Mouse (Mus musculus) adrenal gland, postnatal 4 days (tissue): ENCODE data around the gene Nanos1. TPM values are rescaled to one million over a fixed set of nuclear protein-coding genes. Genes with fewer than 3 reads are reported as not detected.

Experiments
- DNase-seq, 2 experiments: peaks; one replicate each; pipeline ENCODE4 v3.0.0; 2021 to 2022; ENCODE audit warnings: low spot score in 2 of 2, mixed read lengths in 2 of 2
- microRNA-seq: library from miRNA; unstranded; fragments of <30 nt; microRNA quantifications from one replicate; pipeline ENCODE4 v1.2.0, GENCODE M21; 2021
- total RNA-seq, 2 experiments: library from RNA; stranded (reverse); gene quantifications; 2 replicates each; pipeline ENCODE4 v1.2.3; 2021

Nanos1 gene
- total RNA-seq, 2 experiments from 2014 or later, result 1.6 to 2.4 TPM

DNA sequence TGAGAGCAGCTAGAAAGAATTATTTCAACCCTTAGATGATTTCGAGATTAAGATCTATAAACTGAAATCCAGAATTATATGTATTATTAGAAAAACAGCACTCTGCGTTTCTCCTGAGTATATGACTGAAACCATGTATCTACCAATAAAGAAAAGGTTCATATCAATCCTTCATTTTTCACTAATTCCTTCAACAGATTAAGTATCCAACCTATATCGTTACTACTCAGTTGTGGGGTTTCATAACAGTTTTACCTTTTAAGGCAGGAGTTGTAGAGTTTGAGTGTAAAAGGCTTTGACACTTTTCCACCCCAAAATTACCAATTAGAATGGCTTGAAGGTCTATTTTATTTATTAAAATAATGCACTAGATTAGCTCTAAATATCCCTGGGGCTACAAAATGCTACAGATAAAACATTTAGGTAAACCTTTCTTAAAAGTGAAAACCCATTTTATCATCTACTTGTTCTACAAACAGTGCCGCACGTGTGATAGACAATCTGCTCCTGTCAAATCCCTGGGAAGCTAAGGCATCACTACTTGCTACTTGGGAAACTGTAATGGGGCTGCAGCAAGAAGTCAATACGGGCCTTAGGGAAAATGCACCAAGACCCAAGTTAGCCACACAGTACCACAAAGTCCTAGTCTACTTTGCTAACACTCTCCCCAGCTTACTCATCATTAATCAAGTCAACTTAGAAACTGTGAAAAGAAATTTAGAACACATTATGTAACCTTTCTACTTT lies 32.6 kb downstream of the Nanos1 start:
- no peak for DNase-seq

DNA sequence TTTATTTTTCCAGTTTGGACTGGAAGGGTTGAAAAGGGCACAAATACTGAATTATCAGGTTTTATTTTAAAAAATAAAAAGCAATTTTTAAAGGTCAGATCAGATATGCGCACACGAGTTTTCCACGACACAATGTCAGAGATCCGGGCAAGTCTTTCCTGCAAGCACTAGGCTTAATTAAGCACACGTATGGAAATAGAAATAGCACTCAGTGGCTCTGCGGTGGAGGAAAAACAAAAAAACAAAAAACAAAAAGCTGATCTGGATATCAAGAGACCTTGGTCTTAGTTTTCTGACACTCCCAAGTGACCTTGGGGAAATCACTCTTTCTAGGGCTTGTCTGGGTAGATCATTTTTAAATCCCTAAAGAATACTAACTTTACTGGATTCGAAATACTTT lies 33.7 kb downstream of the Nanos1 start:
- DNase-seq, result no peak

DNA sequence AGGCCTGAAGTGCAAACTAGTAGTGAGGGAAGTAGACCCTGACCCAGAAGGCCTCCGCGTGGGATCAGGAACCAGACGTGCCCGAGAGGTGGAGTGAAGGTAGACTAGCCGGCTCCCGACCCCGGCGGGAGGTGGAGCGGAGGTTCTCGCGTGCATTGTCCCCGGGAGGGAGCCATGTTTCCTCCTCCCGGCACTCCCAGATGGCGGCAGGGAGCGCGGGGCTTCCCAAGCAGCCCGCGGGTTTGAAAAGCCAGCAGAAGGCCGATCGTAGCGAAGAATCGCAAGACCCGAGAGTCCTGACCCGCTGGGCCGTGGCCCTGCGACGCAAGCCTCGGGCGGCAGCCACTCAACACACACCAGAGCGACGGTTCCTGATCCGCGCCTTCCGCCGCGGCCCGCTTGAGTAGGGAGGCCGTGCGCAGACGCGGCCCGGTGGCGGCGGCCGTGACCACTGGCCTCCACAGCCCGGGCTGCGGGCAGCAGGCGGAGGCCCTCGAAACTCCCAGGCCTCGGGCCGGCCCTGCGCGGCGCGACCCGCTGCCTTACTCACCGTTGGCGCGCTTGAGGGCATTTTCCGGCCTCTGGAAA lies 34.2 kb downstream of the Nanos1 start:
- peak; percentile 32 to 34 for DNase-seq

DNA sequence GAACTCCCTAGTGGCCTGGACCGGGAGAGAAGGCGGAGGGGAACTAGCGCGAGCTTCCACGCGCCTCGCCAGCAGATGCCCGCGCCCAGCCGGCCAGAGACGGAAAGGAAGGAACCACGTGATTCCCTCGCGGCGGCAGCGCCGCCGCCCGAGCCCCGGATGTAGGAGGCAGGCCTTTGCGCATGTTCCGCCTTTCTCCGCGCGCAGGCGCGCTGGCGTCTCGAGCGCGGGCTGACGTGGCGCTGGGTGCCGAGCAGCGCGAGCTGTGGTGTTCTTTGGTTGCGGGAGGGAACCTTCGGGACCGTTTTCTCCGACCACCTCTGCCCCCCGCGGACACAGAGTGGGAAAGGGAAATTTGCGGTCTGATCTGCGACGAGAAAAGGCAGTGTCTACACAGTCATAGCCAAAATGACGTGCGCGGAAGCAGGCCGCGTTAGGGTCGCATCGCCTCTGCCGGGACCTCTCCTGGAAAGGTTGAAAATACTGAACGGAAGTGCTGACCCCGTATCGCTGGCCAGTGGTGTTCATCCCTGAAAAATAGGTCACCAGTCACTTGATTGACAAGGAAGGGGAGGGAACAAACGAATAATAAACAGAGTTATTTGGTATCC lies 34.9 kb downstream of the Nanos1 start, which contains the start of gene Eif3a:
Gene Eif3a, minus strand, starts transcription at position 108 of the 611 bp plus-strand sequence.
- peak; percentile 92 to 95 for DNase-seq

DNA sequence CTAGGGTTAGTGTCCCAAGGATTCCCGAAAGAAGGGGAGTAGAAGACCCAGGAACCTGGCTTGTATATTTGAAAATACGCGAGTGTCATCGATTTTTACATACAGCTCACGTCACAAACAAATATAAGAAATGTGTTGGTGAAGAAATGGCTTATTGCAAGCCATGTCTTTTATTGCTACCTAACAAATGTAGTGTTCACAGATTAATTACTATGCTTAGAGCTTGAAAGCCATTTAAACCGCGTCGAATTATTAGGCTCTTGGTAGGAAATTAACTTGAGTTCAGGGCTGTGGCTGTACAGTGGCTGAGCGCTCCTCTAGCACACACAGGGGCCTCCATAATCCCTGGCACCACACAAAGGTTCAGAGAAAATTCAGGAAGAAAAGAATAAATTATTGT lies 35.4 kb downstream of the Nanos1 start:
- DNase-seq, result no peak

DNA sequence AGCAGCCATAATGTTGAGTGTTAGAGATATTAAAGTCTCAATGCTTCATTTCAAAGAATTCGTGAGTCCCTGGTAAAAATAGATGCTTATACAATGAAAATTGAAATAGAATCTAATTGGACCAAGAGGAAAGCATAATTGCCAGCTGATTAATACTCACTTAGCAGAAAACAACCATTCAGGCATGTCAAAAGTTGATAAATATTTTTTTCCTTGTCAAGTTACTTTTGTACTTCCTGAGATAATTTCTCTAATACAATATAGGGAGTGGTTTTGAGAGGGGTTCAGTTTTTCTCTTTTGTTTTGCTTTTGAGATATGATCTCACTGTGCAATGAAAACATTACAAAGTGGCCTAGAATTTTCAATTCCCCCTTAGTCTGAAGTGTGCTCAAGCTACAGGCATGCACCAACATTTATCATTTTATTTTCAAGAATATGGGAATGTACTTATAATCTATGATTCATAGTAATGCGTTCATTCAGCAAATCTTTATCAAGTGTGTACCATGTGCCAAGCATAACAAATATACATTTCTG lies 37.5 kb downstream of the Nanos1 start:
- DNase-seq, result no peak

DNA sequence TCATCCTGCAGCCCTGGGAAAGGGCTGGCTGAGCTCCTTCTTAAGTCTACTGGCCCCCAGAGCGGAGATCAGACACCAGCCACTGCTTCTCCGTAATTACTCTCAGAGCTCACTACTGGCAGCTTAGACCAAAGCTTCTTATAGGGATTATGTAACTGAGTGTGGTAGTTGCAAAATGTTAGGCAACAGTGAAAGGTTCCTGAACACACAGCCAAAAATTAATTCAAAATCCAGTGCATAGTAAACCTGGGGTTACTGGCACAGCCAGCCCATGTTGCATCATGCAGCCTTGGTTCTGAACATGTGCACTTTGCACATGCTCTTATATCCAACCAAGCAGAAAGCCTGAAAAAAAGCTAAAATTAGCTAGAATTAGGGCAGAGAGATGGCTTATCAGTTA lies 39.5 kb downstream of the Nanos1 start:
- DNase-seq, result no peak

DNA sequence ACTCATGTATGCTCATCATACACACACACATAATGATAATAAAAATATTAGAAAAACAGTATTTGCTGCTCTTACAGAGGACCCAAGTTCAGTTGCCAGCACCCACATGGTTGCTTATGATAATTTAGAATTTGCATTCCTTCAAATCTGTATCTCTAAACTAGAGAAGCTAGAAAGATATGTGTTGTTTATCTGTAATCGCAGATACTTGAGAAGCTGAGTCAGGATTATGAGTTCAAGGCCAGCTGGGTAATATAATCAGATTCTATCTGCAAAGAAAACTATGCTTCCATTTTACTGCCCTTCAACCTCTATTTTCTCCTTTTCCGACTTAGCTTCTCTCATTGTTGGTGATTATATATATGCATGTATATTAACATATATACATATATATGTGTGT lies 41.6 kb downstream of the Nanos1 start:
- DNase-seq, result no peak

DNA sequence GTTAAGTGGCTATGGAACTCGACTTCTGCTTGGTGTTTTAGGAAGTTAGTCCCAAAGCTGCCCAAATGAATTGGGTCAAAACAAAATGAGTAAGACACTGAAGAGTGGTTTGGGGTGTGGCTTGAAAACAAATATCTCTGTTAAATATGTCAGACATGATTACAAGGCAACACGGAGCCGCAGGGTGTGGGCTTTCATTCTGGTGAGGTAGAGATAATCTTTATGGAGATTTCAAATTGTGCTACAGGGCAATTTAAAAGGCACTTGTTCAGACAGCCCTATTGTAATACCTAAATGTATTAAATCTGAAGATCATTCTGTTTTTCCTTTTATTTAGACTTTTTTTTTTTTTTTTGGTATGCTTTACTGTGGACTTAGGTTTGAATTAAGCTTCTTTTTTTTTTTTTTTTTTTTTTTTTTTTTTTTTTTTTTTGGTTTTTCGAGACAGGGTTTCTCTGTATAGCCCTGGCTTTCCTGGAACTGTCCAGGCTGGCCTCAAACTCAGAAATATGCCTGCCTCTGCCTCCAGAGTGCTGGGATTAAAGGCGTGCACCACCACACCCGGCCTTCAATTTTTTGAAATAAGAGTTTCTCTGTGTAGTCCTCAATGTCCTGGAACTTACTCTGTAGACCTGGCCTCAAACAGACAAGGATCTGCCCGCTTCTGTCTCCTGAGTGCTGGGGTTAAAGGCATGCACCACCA lies 44.2 kb downstream of the Nanos1 start:
- DNase-seq, result no peak

DNA sequence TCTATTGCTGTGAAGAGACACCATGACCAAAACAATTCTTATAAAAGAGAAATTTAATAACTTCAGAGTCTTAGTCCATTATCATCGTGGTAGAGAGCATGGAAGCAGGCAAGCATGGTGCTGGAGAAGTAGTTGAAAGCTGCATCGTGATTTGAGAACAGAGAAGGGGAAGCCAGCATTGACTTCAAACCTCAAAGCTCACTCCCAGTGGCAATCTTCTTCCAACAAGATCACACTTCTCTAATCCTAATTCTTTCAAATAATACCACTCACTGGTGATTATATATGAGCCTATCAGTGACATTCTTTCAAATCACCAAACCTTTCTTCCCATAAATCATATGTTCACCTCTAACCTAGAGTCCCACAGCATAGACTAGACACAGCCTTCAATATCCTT lies 49.1 kb downstream of the Nanos1 start:
- no peak for DNase-seq

Small RNA genes lying within 50 kb of the gene (microRNA-seq; reads per million reads assigned to microRNA genes)
- not detected for gene mmu-mir-3084-1

Other genes starting within 250 kb of the Nanos1 start
- gene Cacul1, start 175.0 kb upstream of the Nanos1 start, total RNA-seq, result 10 to 100 TPM; 46.8 to 47.8 TPM
- 100 to 1,000 TPM; 168 to 173 TPM for gene Eif3a, start 34.7 kb downstream of the Nanos1 start, total RNA-seq
- 10 to 100 TPM; 32.9 to 34.7 TPM for gene Fam45a, start 55.6 kb downstream of the Nanos1 start, total RNA-seq
- 1 to 10 TPM; 6.4 to 6.7 TPM for gene Sfxn4, start 105.5 kb downstream of the Nanos1 start, total RNA-seq
- 100 to 1,000 TPM; 367 to 384 TPM for gene Prdx3, start 118.6 kb downstream of the Nanos1 start, total RNA-seq
- gene Grk5, start 133.8 kb downstream of the Nanos1 start, total RNA-seq, result 10 to 100 TPM; 11.0 to 11.3 TPM